Mouse (Mus musculus): ENCODE measurements at regions not wholly inside any gene's neighbourhood (a gene's known extent, or its start where the extent isn't known, plus 50 kb on each side); places are given as distances from the start of the nearest gene placed in this dataset.

DNA sequence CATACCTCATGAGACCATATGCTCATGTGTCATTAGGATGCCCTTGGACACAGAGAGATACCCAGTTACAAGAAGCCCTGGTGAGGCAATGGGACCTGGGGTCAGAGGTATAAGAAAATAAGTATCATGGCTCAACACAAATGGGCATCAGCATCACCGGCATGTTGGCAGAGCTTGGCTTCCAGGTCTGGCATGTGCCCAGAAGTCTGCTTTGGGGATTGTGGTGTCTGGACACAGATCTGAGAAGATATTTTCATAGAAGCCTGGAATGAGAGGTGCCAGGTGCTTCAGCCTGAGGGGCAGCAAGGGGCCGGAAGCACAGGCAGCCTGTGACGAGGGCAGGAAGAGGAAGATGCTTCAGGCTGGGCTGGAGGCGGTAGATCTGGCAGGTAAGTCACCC lies 338.7 kb downstream of the Cdh26 start:
- TF ChIP-seq CTCF (IDR thresholded peaks at IDR 0.05; ENCODE audit: borderline replicate concordance, insufficient read depth, low read length) (no peak), POLR2A (IDR thresholded peaks at IDR 0.05; ENCODE audit: low read depth, low read length) (no peak)

DNA sequence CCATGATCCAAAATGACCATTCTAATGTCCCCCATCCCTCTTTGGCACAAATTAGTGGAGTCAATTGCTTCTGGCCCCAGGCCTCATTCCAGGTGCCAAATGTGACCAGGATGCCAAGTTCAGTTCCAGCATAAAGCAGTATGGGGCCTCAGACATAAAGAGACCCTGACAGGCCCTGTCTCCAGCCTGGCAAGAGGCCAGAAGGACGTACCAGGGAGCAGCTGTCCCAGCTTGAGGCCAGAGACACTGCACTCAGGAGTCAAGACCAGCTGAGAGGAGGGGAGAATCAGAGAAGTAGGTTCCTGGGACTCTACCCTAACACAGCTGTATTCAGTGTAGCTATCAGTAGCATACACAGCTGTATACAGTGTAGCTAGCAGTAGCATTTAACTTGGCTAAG lies 341.1 kb downstream of the Cdh26 start:
- no peaks in the 10 kb centered on the region for H3K4me1 ChIP-seq (ENCODE audit: control insufficient read depth, insufficient read depth, low read length)
- TF ChIP-seq POLR2A (IDR thresholded peaks at IDR 0.05; ENCODE audit: low read depth, low read length) (no peak), CTCF (IDR thresholded peaks at IDR 0.05; ENCODE audit: borderline replicate concordance, insufficient read depth, low read length) (no peak)
- no peak overlapping the region for H3K4me3 ChIP-seq (ENCODE audit: insufficient read depth, low read length)
- no peak overlapping the region for H3K27ac ChIP-seq (ENCODE audit: insufficient read depth, low read length)

More for the DNA sequence above, 338.7 kb downstream of the Cdh26 start:
- H3K4me3 ChIP-seq (ENCODE audit: insufficient read depth, low read length): no peak overlapping the region
- H3K27ac ChIP-seq (ENCODE audit: insufficient read depth, low read length): no peak overlapping the region
- H3K4me1 ChIP-seq (ENCODE audit: control insufficient read depth, insufficient read depth, low read length): no peaks in the 10 kb centered on the region

DNA sequence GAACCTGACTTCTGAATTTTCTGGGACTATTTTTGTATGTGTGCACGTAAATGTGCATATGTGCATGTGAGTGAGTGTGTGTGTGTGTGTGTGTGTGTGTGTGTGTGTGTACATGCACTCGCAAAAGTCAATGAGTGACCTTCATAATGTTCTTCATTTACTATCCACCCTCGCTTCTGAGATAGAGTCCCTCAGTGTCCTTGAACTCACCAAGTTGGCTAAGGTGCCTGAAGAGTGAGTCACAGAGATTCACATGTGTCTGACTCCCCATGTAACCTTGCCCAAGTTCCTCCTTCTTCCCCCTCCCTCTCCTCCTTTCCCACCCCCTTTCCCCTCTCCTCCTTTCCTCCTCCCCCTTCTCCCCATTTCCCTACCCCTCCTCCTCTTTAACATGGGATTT lies 341.6 kb downstream of the Cdh26 start:
- TF ChIP-seq CTCF (IDR thresholded peaks at IDR 0.05; ENCODE audit: borderline replicate concordance, insufficient read depth, low read length): no peak
- TF ChIP-seq POLR2A (IDR thresholded peaks at IDR 0.05; ENCODE audit: low read depth, low read length): no peak
- Histone ChIP-seq H3K27ac (ENCODE audit: insufficient read depth, low read length) (no peak overlapping the region), H3K4me3 (ENCODE audit: insufficient read depth, low read length) (no peak overlapping the region), H3K4me1 (ENCODE audit: control insufficient read depth, insufficient read depth, low read length) (no peaks in the 10 kb centered on the region)

DNA sequence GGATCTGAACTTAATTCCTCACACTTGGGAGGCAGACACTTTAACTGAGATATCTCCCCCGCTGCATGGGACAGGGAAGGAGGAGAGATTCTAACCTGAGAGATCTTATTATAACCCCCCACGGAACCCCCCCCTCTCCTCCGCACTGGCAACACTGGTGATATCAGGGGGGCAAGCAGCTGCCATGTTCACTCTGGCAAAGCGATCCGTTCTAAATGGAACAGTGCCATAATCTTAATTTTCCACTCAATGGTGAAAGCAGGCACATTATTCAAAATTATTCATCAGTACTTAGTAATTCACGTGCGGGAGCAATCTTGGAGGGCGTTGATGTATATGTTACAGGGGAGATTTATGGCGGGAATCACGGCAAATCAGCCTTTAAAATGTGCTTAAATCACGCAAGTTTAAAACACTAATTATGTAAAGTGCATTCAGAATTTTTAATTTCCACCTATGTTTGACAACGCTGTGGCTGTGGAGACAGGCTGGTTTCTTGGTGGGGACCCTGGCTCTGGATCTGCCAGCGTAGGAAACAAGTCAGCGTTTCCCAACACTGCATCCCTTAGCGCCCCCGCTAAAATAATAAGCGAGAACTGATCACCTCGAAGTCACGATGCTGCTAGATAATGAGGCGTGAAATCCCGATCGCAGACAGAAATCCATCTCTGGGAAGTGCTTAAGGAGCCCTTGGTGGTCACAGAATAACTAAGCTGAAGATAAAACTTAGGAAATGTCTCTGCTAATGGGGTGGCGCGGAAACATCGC lies 354.7 kb downstream of the Cdh26 start:
- Histone ChIP-seq H3K27ac (ENCODE audit: insufficient read depth, low read length) (no peak overlapping the region), H3K4me1 (ENCODE audit: control insufficient read depth, insufficient read depth, low read length) (no peaks in the 10 kb centered on the region), H3K4me3 (ENCODE audit: insufficient read depth, low read length) (no peak overlapping the region)
- TF ChIP-seq CTCF (IDR thresholded peaks at IDR 0.05; ENCODE audit: borderline replicate concordance, insufficient read depth, low read length): no peak
- TF ChIP-seq POLR2A (IDR thresholded peaks at IDR 0.05; ENCODE audit: low read depth, low read length): no peak

DNA sequence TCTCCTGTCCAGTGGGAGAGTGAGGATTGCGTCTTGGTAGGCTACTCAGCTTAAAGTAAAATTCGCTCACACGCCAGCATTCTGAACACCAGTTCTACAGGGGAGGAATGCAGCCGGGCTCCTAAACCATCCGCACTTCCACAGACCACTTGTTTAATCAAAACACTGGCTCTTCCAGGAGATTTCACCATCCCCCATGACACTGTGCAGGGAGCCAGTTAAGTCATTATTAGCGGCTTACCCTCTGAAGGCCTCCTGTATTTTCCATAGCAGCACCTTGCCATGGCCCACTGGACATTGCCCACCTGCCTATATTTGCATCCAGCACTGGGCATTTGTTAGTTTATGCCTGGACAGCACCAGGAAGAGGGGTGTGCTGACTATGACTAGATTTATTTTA lies 355.5 kb downstream of the Cdh26 start:
- TF ChIP-seq CTCF (IDR thresholded peaks at IDR 0.05; ENCODE audit: borderline replicate concordance, insufficient read depth, low read length) (no peak), POLR2A (IDR thresholded peaks at IDR 0.05; ENCODE audit: low read depth, low read length) (no peak)
- Histone ChIP-seq H3K27ac (ENCODE audit: insufficient read depth, low read length) (no peak overlapping the region), H3K4me1 (ENCODE audit: control insufficient read depth, insufficient read depth, low read length) (no peaks in the 10 kb centered on the region), H3K4me3 (ENCODE audit: insufficient read depth, low read length) (no peak overlapping the region)

DNA sequence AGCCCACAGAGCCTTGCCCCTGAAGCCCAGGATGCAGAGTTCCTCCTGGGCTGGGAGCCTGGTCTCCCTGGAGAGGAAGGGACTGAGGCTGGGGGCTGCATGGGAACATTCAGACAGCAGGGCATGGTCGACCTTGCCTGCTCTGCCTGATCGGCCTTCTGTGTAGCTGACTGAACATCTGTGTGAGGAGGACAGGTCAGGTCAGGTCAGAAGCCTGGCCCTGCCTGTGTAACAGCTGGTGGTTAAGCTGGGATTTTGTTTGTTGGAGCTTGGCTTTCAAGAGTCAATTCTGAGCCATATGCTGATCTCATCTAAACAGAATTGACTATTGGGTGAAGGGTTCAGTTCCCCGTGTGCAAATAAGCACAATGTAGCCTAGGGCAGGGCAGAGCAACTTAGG lies 365.5 kb downstream of the Cdh26 start:
- no peak for TF ChIP-seq CTCF (IDR thresholded peaks at IDR 0.05; ENCODE audit: borderline replicate concordance, insufficient read depth, low read length)
- no peak for TF ChIP-seq POLR2A (IDR thresholded peaks at IDR 0.05; ENCODE audit: low read depth, low read length)
- no peak overlapping the region for H3K27ac ChIP-seq (ENCODE audit: insufficient read depth, low read length)
- no peak overlapping the region for H3K4me3 ChIP-seq (ENCODE audit: insufficient read depth, low read length)
- H3K4me1 ChIP-seq (ENCODE audit: control insufficient read depth, insufficient read depth, low read length): no peaks in the 10 kb centered on the region

DNA sequence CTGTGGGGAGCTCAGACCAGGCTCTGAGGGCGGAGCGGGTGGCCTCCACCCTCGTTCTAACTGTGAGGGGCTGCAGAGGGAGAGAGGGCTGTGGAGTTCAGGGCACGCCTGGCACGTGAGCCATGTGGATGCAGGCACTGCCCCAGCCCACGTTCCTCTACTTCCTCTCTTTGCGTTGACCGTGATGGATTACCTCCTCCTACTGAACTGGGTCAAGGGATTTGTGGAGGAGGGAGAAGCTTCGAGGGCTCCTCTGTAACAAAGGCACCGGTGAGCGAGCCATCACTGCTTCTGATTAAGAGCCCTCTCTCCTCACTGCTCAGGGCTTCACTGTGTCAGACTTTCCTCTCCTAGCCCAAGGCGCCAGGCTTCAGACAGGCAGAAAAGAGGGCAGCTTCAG lies 371.1 kb downstream of the Cdh26 start:
- no peak overlapping the region for H3K27ac ChIP-seq (ENCODE audit: insufficient read depth, low read length)
- H3K4me3 ChIP-seq (ENCODE audit: insufficient read depth, low read length): no peak overlapping the region
- no peak for TF ChIP-seq CTCF (IDR thresholded peaks at IDR 0.05; ENCODE audit: borderline replicate concordance, insufficient read depth, low read length)
- no peak for TF ChIP-seq POLR2A (IDR thresholded peaks at IDR 0.05; ENCODE audit: low read depth, low read length)
- H3K4me1 ChIP-seq (ENCODE audit: control insufficient read depth, insufficient read depth, low read length): no peaks in the 10 kb centered on the region

DNA sequence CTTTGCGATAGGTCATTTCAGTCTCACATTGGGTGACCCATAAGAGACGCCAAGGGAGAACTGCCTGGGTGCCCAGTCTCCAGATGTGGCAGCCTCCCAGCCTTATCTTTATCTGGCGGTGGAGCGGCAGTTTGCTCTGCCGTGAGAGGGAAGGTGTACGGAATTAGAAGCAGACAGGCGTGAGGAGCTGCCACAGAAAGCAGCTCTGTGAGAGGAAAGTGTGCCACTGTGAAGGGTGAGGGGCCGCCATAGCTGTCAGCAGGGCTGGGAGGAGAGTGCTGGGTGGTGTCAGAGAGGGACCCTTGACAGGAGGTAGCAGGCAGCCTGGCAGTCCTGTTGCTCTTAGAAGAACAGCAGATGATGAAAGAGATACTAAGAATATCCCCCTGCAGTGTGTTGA lies 375.0 kb downstream of the Cdh26 start:
- H3K4me3 ChIP-seq (ENCODE audit: insufficient read depth, low read length): no peak overlapping the region
- no peaks in the 10 kb centered on the region; the same call in 1 of the 2 replicates for H3K4me1 ChIP-seq (ENCODE audit: control insufficient read depth, insufficient read depth, low read length)
- TF ChIP-seq CTCF (IDR thresholded peaks at IDR 0.05; ENCODE audit: borderline replicate concordance, insufficient read depth, low read length) (no peak), POLR2A (IDR thresholded peaks at IDR 0.05; ENCODE audit: low read depth, low read length) (no peak)

DNA sequence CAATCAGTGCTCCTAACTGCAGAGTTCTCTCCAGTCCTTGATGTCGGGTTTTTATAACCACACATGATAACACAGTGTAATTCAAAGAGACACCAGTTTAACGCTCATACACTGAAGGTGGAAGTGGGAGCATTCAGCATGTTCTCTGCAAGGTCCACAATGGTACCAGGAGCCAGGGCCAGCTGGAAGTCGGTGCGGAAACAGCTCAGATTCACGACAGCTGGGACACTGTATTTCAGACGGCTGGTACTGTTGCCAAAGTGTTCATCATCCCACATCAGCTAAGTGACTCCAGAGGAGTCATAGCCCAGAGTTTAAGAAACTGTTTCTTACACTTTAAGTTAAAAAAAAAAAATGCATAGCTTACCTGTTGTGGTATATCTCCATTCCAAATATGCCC lies 391.2 kb downstream of the Cdh26 start:
- TF ChIP-seq CTCF (IDR thresholded peaks at IDR 0.05; ENCODE audit: borderline replicate concordance, insufficient read depth, low read length) (no peak), POLR2A (IDR thresholded peaks at IDR 0.05; ENCODE audit: low read depth, low read length) (no peak)

More for the DNA sequence above, 375.0 kb downstream of the Cdh26 start:
- no peak overlapping the region for H3K27ac ChIP-seq (ENCODE audit: insufficient read depth, low read length)

DNA sequence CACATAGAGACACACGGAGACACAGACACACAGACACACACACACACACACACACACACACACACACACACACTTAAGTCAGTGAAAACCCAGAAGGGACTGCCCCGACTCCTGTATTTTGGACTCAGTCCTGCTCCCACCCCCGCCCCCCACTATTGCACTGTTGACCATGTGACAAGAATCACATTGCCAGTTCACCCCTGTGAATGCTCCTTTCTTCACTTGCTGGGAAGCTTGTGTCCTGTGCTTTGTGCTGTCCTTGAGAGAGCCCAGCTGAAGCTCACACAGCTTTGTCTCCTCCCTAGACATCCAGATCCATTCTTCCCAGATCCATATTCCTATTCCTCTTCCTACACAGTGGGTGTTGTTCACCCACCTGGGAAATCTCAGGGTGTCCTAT lies 400.0 kb downstream of the Cdh26 start:
- no peak overlapping the region for H3K4me3 ChIP-seq (ENCODE audit: insufficient read depth, low read length)
- TF ChIP-seq CTCF (IDR thresholded peaks at IDR 0.05; ENCODE audit: borderline replicate concordance, insufficient read depth, low read length) (no peak), POLR2A (IDR thresholded peaks at IDR 0.05; ENCODE audit: low read depth, low read length) (no peak)
- H3K4me1 ChIP-seq (ENCODE audit: control insufficient read depth, insufficient read depth, low read length): no peaks in the 10 kb centered on the region
- no peak overlapping the region for H3K27ac ChIP-seq (ENCODE audit: insufficient read depth, low read length)

More for the DNA sequence above, 391.2 kb downstream of the Cdh26 start:
- no peaks in the 10 kb centered on the region for H3K4me1 ChIP-seq (ENCODE audit: control insufficient read depth, insufficient read depth, low read length)
- H3K27ac ChIP-seq (ENCODE audit: insufficient read depth, low read length): no peak overlapping the region
- H3K4me3 ChIP-seq (ENCODE audit: insufficient read depth, low read length): no peak overlapping the region

Measured in embryonic fibroblast, embryonic 13.5 days (primary cell).